Mouse (Mus musculus): ENCODE results near the gene Nthl1. TPM values are rescaled to one million over a fixed set of nuclear protein-coding genes. Genes with fewer than 3 reads are reported as not detected.
A peak's percentile ranks its signal among the peaks of the same experiment; 100 is the strongest.
"Not testable (repeated sequence)": the region's sequence is repeated elsewhere in the genome, so short reads cannot be mapped to it uniquely, and the experiment has no call there.

The Nthl1 gene
- polyA plus RNA-seq, 1 experiment from 2014 or later: 10.5 TPM

- no peak overlapping the region for H3K4me3 ChIP-seq
- peaks cover 49% of the 10 kb centered on the region for H3K27me3 ChIP-seq (replicated peaks)
- H3K9me3 ChIP-seq: no peaks in the 10 kb centered on the region
- peaks cover 13% of the 10 kb centered on the region for H3K4me1 ChIP-seq
- no peak overlapping the region for H3K9ac ChIP-seq
- no peak overlapping the region for H3K27ac ChIP-seq
- no peak overlapping the region for H3K4me2 ChIP-seq (replicated peaks)
- no peak for ATAC-seq (ENCODE audit: low FRiP score, low read depth)
- WGBS: 75% methylated on average over 4 of the region's 4 CpGs
- no peaks in the 10 kb centered on the region for H3K36me3 ChIP-seq
These were observed 22.5 kb downstream of the Nthl1 start for GRCm38 (mm10) chr17:24654969-24655368.

GRCm38 (mm10) chr17:24658017-24658758, 25.7 kb downstream of the Nthl1 start, which contains the start of gene Npw:
Npw (minus strand) TSS chr17:24658457.
- 1% methylated on average over 47 of the region's 47 CpGs for WGBS
- ATAC-seq (ENCODE audit: low FRiP score, low read depth): no peak
- Histone ChIP-seq H3K4me1 (peaks cover 9% of the 10 kb centered on the region), H3K4me3 (peak within 1 kb of the TSS; percentile 33), H3K9ac (peak within 1 kb of the TSS; percentile 42; the same call in 1 of the 2 replicates), H3K27ac (no peak within 1 kb of the TSS), H3K9me3 (no peaks in the 10 kb centered on the region), H3K36me3 (no peaks in the 10 kb centered on the region), H3K4me2 (replicated peaks) (peak within 1 kb of the TSS; percentile 68), H3K27me3 (replicated peaks) (peaks cover 47% of the 10 kb centered on the region)

- H3K9ac ChIP-seq; ATAC-seq (ENCODE audit: low FRiP score, low read depth): not testable (repeated sequence)
- WGBS: 73% methylated on average over 7 of the region's 7 CpGs
These were observed 34.5 kb downstream of the Nthl1 start for GRCm38 (mm10) chr17:24667011-24667410.

GRCm38 (mm10) chr17:24667416-24667815, 34.9 kb downstream of the Nthl1 start:
- Histone ChIP-seq H3K9me3 (no peaks in the 10 kb centered on the region), H3K36me3 (no peaks in the 10 kb centered on the region), H3K27me3 (replicated peaks) (no peaks in the 10 kb centered on the region; the same call in 1 of the 2 replicates), H3K4me2 (replicated peaks) (no peak overlapping the region), H3K9ac (no peak overlapping the region), H3K27ac (no peak overlapping the region), H3K4me1 (peaks cover 27% of the 10 kb centered on the region), H3K4me3 (no peak overlapping the region)
- ATAC-seq (ENCODE audit: low FRiP score, low read depth): no peak
- WGBS: 35% methylated on average over 6 of the region's 6 CpGs

More at GRCm38 (mm10) chr17:24667011-24667410, 34.5 kb downstream of the Nthl1 start:
- H3K27ac ChIP-seq; H3K4me2 ChIP-seq (replicated peaks); H3K27me3 ChIP-seq (replicated peaks); H3K4me3 ChIP-seq; H3K36me3 ChIP-seq; H3K9me3 ChIP-seq: not testable (repeated sequence)
- H3K4me1 ChIP-seq: peaks cover 23% of the 10 kb centered on the region

GRCm38 (mm10) chr17:24669214-24669544, 36.7 kb downstream of the Nthl1 start:
- H3K4me3 ChIP-seq: peak overlapping the region; percentile 99
- H3K9ac ChIP-seq: peak overlapping the region; percentile 97; the same call in 1 of the 2 replicates
- not testable (repeated sequence) for H3K27me3 ChIP-seq (replicated peaks); H3K36me3 ChIP-seq; H3K9me3 ChIP-seq
- 13% methylated on average over 15 of the region's 15 CpGs for WGBS
- peak overlapping the region; percentile 81 for H3K4me2 ChIP-seq (replicated peaks)
- H3K4me1 ChIP-seq: peaks cover 27% of the 10 kb centered on the region
- 0 out of 2 replicates have a peak overlapping the region, but pooled peaks have one; percentile 59 for H3K27ac ChIP-seq
- peak; percentile 41 for ATAC-seq (ENCODE audit: low FRiP score, low read depth)

- Histone ChIP-seq H3K9ac (peak within 1 kb of the TSS; percentile 97), H3K4me3 (peak within 1 kb of the TSS; percentile 99), H3K27me3 (replicated peaks) (no peaks in the 10 kb centered on the region), H3K9me3 (no peaks in the 10 kb centered on the region), H3K4me2 (replicated peaks) (peak within 1 kb of the TSS; percentile 81), H3K4me1 (peaks cover 27% of the 10 kb centered on the region), H3K27ac (peak within 1 kb of the TSS; percentile 59), H3K36me3 (no peaks in the 10 kb centered on the region)
- WGBS: 1% methylated on average over 66 of the region's 80 CpGs
- ATAC-seq (ENCODE audit: low FRiP score, low read depth): peak; percentile 98
These were observed 37.2 kb downstream of the Nthl1 start, which contains the start of gene Zfp598 for GRCm38 (mm10) chr17:24669545-24670245. Zfp598 (plus strand) TSS chr17:24669687.

GRCm38 (mm10) chr17:24670246-24670844, 37.9 kb downstream of the Nthl1 start:
- H3K4me1 ChIP-seq: peaks cover 27% of the 10 kb centered on the region
- peak overlapping the region; percentile 99 for H3K4me3 ChIP-seq
- peak overlapping the region; percentile 97 for H3K9ac ChIP-seq
- 15% methylated on average over 8 of the region's 8 CpGs for WGBS
- H3K9me3 ChIP-seq: no peaks in the 10 kb centered on the region
- peak overlapping the region; percentile 59; the same call in 1 of the 2 replicates for H3K27ac ChIP-seq
- 0 out of 2 replicates have a peak, but pooled peaks have one; percentile 5 for ATAC-seq (ENCODE audit: low FRiP score, low read depth)
- H3K27me3 ChIP-seq (replicated peaks): no peaks in the 10 kb centered on the region
- no peaks in the 10 kb centered on the region for H3K36me3 ChIP-seq
- peak overlapping the region; percentile 81 for H3K4me2 ChIP-seq (replicated peaks)

DNA sequence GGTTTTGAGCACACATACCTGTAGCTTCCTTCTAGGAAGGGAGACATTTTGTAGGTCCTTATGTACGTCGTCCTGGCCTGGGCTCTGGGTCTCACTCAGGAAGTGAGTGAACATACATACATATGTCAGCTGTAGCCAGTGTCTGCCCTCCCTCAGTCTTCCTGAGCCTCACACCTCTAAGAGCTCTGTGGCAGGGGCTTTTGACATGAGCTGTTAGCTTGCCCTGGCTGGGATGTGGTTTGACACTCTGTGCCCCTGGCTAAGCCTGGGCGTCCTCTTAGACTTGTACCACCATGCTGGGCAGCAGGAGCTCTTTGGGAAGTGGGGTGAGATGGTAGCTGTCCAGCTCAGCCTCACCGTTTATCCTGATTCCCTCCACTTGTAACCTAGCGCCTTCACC, 38.9 kb downstream of the Nthl1 start:
- Histone ChIP-seq H3K9me3 (no peaks in the 10 kb centered on the region), H3K36me3 (no peaks in the 10 kb centered on the region), H3K4me2 (replicated peaks) (peak overlapping the region; percentile 81), H3K27ac (no peak overlapping the region), H3K9ac (peak overlapping the region; percentile 97), H3K27me3 (replicated peaks) (no peaks in the 10 kb centered on the region), H3K4me3 (no peak overlapping the region), H3K4me1 (peaks cover 27% of the 10 kb centered on the region)
- 77% methylated on average over 5 of the region's 5 CpGs for WGBS
- ATAC-seq (ENCODE audit: low FRiP score, low read depth): no peak

- H3K4me1 ChIP-seq: peaks cover 27% of the 10 kb centered on the region
- no peak overlapping the region for H3K9ac ChIP-seq
- WGBS: 33% methylated on average over 5 of the region's 5 CpGs
- no peaks in the 10 kb centered on the region for H3K27me3 ChIP-seq (replicated peaks)
- no peak overlapping the region for H3K4me3 ChIP-seq
- no peak overlapping the region for H3K27ac ChIP-seq
- H3K9me3 ChIP-seq: no peaks in the 10 kb centered on the region
- no peak for ATAC-seq (ENCODE audit: low FRiP score, low read depth)
- H3K36me3 ChIP-seq: peaks cover 5% of the 10 kb centered on the region
- peak overlapping the region; percentile 12 for H3K4me2 ChIP-seq (replicated peaks)
These were observed 39.7 kb downstream of the Nthl1 start for GRCm38 (mm10) chr17:24672141-24672540.

DNA sequence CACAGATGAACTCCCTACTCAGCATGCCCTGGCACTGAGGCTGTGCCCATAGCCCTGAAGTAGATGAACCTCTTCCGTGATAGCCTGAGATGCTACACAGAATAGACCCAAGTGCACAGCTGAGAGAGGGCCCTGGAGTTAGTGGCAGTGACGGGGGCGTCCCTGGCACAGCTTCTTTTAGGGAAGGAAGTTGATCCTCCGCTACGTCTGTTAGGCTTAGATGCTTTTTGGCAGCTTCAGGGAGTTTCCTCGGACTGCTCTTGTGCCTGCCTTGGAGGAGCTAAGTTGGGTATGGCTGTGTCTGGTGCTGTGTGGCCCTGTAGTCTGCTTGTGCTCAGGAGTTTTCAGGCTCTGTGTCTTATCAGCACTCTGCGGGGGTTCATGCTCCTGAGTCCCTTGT, 41.8 kb downstream of the Nthl1 start:
- Histone ChIP-seq H3K27me3 (replicated peaks) (no peaks in the 10 kb centered on the region), H3K4me3 (no peak overlapping the region), H3K4me1 (peaks cover 23% of the 10 kb centered on the region), H3K9me3 (no peaks in the 10 kb centered on the region), H3K27ac (no peak overlapping the region), H3K36me3 (peaks cover 26% of the 10 kb centered on the region), H3K4me2 (replicated peaks) (no peak overlapping the region), H3K9ac (0 out of 2 replicates have a peak overlapping the region, but pooled peaks have one; percentile 13)
- no peak for ATAC-seq (ENCODE audit: low FRiP score, low read depth)
- 90% methylated on average over 7 of the region's 7 CpGs for WGBS

DNA sequence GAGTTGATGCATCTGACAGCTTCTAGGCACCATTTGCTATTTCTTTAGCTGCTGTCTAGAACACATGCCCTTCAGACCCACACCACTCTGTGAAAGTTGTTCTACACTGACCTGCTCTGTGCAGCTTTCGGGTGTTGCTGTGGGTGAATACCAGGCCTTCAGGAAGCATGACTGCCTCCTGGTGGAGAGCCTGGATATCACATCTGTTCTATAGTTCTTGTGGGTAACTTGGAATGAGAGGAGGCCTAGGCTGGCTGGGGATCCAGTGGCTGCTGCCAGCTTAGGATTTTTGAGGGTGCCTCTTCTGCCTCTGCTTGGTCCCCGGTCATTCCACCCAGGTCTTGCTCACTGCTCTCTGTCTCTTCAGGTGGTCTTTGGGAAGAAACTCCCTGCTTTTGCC, 43.7 kb downstream of the Nthl1 start:
- H3K9me3 ChIP-seq: no peaks in the 10 kb centered on the region
- H3K9ac ChIP-seq: no peak overlapping the region
- H3K4me2 ChIP-seq (replicated peaks): no peak overlapping the region
- H3K27ac ChIP-seq: no peak overlapping the region
- ATAC-seq (ENCODE audit: low FRiP score, low read depth): no peak
- H3K4me3 ChIP-seq: no peak overlapping the region
- peaks cover 11% of the 10 kb centered on the region for H3K4me1 ChIP-seq
- WGBS: 59% methylated on average over 2 of the region's 2 CpGs
- peaks cover 45% of the 10 kb centered on the region for H3K36me3 ChIP-seq
- no peaks in the 10 kb centered on the region for H3K27me3 ChIP-seq (replicated peaks)

DNA sequence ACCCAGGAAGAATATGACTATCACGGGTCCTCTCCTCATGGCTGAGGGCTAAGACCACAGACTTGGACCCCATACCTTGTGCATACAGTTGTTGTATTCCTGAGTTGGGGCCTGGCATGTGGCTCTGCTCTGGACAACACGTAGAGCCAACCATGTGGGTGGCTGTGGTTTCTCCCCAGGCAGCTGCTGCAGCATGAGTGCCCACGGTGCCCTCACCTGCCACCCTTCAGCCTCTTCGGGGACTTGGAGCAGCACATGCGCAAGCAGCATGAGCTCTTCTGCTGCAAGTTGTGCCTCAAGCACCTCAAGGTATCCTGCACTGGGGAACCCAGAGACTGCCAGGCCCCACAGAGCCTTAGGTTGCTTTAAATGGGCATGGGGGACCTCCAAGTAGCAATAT, 44.4 kb downstream of the Nthl1 start:
- Histone ChIP-seq H3K36me3 (peaks cover 52% of the 10 kb centered on the region), H3K9me3 (no peaks in the 10 kb centered on the region), H3K4me2 (replicated peaks) (no peak overlapping the region), H3K27me3 (replicated peaks) (no peaks in the 10 kb centered on the region), H3K4me3 (no peak overlapping the region), H3K9ac (no peak overlapping the region), H3K27ac (no peak overlapping the region), H3K4me1 (peaks cover 5% of the 10 kb centered on the region)
- ATAC-seq (ENCODE audit: low FRiP score, low read depth): no peak
- WGBS: 94% methylated on average over 5 of the region's 5 CpGs

Measured in neural tube, embryonic 12.5 days (tissue).